Mouse (Mus musculus) urinary bladder, postnatal 36 days (tissue): ENCODE measurements around the gene Dcn.

Experiments used
- DNase-seq, 2 experiments: peaks; one replicate each; pipeline ENCODE4 v3.0.0; 2022; ENCODE audit warnings: low spot score in 2 of 2, mixed read lengths in 1 of 2

Gene Dcn

DNA sequence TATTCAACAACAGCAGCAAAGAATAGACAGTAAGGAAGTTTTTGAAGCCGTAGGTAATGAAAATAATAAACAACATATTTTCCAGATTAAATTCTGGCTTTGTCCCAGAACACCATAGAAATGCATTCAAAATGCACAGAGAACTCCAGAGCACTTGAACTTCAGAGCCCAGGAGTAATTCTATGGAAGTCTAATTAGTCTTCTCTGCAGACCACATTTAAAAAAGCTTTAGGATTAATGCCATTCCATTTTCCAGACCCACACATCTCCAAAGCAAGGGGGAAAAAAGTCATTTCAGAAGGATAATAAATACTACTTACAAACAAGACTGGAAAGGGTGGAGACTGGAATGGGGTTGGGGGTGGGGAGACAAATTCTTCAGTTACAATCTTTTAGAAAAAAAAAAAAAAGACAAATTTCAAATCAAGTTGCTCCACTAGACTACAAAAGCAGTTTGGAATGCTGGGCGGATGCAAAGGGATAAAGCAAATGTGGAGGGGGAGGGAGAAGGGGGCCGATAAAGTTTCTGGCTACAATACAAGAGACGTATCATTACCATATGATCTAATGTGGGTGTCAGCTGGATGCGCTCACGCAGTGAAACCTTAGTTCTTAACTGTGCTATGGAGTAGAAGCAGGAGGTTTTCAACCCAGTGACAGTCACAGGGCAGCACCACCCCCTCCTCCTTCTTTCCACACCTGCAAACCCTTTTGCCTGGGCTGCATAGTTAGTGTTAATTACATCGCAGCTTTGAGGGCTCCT lies at the start of gene Dcn:
Gene Dcn (plus strand): TSS at position 606 of the 763 bp plus-strand sequence.
- peak in 1 of 2 experiments; percentile 42 for DNase-seq

DNA sequence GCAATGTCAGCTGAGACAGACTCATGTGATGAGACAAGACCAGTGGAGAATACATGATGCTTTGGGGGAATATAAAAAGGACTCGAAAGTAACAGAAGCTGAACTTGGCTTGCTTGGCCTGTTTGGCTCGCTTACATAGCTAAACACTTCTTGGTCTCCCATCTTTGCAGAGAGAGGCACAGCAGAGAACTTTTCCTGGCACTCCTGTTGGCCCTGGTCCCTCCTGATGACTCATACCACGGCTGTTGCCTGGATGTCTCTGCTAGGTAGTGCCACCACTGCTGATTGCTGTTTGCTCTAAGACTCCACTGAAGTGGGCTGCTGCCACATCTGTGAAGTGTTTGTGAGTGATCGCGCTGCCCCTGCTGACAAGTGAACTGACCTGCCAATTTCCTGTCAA lies 42.7 kb upstream of the Dcn start:
- peak; percentile 5 to 14 for DNase-seq

DNA sequence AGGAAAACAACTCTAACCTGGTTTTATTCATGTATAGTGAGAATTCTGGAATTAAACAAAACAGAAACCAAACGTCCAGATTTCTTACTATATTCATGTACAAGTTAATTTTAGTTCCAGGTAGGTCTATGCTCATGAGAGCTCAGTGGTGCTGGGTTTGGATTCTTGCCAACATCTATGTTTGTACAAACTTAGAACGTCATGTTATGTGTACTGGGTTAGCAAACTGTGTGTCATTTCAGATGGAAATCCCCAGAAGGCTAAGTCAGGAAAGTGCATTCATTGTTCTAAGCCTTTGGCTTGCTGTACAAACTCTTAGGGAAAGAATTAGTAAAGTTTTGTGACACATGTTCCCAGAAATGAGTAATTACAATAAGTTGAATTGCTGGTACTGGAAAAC lies 37.1 kb upstream of the Dcn start:
- DNase-seq, result no peak

DNA sequence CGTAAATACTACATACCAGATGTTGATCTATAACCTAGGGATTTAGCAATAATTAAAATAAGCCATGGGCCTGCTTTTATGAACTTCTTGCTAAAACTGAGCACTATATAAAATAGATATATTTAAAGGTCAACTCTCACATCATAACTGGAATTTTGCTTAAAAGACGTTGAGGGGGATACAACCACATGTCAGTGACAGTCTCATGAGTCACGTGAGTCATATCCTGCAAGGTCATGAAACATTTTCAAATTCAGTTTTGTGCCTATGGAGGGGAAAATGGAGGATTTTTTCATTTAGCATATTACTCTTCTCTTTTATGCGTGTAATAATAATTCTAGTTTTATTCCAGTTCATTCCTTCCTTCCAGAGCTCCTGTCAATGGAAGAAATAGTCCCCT lies 32.9 kb upstream of the Dcn start:
- DNase-seq, result no peak

DNA sequence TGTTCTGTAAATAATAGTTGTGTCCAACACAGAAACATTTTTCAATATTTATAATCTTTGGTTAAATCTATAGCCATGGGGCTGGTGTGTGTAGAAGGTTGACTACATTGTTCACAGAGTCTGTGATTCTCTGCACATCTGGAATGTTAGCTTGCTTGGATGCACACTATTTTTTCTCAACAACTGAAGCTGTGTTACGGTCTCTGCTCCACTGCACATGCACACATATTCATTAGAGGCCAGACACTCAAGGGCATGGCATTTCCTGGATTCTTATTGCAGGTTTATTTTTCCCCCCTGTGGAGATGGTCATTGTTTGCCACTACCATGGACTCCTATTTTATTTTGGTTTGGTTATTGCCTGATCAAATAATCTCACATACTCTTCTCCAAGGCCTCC lies 26.5 kb upstream of the Dcn start:
- no peak for DNase-seq

DNA sequence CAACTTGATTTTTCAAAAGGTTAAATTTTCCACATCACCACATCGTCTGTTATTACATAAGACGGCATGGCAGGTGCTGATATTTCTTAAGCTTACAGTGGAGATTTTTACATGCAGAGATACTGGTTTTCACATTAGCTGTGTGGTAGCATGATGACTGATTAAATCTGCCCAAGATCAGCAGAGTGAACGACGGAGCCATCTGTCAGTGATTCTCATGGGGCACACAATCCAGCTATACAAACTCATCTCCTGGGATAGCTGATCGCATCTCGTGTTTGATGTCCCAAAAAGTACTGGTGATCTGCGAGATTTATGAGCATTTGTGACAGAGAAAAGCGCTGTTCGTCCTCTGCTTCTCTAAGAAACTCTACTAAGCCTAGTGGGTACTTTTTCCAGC lies 25.9 kb upstream of the Dcn start:
- DNase-seq, result no peak

DNA sequence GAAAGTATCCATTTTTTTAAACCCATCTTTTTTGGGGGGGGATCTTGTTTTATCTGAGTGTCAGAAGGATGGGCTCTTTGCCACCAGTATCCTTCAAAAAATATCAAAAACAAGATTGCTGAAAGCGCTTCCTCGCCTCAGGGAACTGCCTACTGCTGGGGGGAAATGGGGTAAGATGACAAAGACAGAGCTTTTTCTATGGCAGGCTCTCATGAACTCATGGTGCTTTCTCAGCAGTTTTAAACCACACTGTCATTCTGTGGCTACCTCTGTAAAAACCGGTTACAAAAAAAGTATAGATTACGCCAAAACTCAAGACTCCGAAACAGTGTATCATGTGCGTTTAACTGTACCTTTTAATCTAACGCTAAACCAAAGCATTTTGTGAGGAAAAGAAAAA lies 22.4 kb upstream of the Dcn start:
- DNase-seq, result no peak

DNA sequence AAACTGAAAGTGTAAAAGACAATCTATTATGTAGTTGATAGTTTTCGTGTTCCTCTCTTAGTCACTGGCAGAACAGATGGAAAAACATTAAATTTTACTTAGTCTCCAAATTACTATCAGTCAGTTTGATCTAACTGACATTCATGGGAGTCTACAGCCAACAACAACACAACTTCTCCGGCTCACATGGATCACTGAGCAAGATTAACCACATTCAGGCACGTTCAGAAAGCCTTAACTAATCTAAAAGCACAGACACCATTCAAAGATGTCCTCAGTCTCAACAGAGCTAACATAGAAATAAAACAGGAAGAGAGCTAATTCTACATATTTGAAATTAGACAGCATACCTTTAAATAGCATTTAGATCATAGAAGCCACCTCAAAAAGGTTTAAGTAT lies 12.6 kb upstream of the Dcn start:
- no peak for DNase-seq

DNA sequence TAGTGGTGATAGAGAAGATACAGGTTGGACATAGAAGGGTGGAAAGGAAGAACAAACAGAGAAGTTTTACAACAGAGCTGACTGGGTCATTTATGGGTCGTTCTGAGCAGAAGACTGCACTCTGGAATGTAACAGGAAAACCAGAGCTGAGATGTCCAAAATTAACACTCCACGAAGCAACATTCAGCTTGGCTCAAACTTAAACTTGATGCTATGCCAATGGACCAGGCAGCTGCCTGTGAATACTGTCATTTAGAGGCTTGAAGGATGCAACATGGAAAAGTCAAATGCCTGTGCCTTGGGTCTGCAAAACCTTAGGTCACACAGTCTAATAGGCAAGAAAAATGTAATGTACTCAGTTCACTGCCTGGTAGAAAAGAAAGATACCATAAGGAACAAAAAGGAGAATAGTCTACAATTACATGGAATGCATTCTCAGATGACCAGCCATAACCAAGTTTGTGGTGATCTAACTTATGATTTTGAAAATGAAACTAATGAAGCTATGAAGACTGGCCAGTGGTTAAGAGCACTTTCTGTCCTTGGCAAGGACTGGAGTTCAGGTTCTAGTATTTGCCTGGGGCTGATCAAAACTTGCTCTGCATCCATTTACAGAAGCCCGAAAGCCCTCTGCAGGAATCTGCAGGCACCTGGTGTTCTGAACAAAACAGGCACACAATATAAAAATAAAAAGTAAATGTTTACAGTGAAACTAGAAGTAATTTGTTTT lies 9.8 kb upstream of the Dcn start:
- DNase-seq, result no peak

DNA sequence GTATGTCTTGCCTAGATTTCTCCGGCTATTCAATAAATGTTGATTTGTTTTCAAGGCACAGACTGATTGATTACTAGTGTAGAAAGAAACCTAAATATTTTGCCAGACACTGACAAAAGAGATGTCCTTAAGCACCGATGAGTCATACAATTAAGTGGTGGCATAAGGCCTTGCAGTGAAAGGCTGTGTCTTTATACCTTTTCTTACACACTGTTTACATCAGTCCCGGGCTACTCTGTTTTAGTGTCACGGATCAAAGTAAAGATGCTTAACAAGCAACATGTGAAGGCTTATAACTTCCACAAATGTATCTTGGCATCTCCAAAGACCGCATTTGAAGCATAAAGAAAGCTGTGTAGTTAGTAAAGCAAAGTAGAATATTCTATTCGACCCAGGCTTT lies 3.9 kb upstream of the Dcn start:
- no peak for DNase-seq

DNA sequence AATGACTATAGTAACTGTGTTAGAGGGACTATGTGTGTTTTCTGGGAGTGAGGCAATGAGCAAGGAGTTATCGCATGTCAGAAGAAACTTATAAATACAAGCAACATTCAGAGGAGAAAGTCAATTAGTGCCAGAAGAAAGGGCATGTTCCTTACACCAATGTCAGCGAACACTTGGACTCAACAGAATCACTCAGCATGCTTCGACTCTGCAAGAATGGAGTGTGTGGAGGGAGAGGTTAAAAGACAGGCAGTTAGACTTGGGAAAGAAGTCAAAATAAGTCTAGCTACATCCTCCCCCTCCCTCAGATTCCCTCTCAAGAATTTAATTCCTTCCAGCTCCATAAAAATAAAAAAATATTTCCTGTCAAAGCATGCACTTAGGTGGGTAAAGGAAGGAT lies 1.1 kb upstream of the Dcn start:
- DNase-seq, result no peak

DNA sequence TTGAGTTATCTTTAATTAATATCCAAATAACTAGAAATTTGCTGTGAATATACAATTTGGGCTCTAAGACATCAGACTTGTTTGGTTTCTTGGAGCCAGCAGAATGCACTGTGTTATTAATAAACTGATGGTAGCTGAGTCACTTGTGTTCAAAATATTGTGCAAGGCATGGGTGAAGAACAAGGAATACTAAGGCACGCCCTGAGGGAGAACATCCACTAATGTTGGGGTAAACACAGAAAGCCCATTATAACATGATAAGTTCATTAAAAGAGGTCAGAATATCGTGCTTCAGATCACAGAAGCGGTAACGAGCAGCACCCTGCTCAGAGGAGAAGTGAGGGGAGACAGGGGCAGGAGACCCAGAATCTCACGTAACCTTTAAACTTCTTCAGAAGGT lies 2.7 kb downstream of the Dcn start:
- no peak for DNase-seq

DNA sequence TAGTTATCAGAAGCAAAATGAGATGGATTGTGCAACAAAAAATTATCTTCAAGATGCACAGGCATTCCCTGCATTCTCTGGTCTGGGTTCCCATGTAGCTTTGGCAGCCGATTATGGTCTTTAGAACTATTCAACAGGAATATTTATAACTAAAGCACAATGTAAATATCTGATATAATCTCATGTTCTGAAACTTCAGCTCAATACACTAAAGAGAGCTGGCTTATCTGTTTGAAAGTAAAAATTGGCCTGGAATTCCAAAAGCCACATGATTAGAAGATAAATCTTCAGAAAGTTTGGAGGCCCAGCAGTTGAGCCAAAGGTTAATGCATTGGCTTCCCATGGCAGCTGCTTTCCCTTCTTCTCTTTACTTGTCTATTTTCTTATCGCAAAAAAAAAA lies 4.6 kb downstream of the Dcn start:
- no peak for DNase-seq

DNA sequence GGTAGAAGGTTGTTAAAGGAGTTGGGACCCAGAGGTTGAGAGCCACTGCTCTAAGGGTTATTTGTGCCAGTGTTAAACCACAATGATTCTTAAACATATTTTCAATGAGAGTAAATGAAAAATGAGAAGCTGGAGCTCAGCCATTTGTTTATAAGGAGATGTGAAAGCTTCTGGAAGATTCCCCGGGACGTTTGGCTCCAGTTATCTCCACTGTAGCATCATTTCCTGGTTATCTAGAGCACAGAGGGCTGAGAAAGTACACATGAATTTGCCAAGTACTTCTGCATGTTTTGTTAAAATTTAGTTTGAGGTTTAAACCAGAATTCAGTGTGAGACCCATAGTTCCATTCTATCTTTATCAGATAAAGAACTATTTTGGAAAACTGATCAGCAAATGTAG lies 5.7 kb downstream of the Dcn start:
- no peak for DNase-seq

DNA sequence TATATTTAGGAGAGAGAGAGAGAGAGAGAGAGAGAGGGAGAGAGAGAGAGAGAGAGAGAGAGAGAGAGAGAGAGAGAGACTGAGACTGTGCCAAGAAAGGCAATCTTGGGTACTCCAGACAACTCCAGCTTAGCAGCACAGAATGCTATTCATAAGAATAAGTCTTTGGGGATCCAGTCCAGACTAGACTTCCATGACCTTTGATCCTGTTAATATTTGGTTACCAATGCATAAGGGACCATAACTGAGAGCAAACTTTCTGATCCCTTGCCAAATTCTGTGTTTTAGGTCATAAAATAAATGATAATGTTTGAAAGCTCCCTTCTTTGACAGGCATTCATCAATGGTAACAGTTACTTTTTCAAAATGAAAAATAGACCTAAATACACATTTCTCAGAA lies 6.7 kb downstream of the Dcn start:
- no peak for DNase-seq

DNA sequence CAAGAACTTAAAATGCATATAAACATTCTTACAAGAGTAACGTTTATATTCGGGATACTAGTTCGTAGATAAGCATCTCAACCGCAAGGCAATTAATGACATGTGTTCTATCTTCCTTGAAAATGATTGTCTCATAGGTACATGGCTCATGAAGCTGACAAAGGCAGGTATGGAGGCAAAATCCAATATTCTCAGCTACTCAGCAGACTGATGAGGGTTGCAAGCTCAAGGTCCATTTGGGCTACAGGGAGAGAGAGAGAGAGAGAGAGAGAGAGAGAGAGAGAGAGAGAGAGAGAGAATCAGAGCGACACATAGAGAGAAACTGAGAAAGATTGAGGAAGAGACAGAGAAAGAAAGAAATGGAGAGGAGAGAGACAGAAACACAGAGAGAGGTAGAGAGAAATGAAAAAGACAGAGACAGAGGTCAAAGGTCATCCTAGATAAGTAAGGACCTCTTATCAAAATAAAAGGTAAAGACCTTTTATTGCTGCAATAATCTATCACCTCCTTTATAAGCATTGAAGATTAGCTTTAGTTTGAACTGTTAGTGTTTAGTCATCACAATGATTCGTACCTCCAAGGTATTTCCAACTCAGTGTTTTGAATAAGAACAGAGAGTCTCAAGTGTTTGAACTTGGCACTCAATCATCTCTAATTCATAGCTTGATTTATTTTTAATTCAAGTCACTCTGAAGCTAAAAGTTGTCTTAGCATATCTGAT lies 8.0 kb downstream of the Dcn start:
- DNase-seq, result no peak

DNA sequence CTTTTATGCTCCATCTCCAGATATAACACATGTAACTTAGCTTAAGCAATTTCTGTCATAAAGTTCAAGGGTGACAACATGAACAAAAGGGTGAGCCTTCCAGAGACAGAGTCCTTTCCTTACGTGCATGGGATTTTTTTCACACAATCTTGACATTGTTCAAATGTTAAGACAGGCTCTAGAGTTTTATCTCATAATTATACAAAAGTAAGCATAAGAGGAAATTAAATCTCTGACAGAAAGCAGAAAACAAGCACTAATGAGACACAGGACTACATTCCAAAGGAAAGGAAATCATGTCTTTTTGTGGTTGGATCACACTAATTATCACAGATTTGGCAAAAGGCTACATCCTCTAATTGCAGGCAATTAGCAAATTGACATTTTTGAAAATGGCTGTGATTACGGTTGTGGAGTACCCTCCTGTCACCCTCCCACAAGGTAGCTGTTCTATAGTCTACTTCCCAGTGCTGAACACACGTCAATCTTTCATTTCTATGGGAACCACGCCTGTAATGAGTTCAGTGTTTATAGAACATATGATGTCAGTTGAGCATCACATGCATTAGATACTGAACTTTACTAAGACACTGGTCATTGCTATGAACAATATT lies 13.1 kb downstream of the Dcn start:
- no peak for DNase-seq

DNA sequence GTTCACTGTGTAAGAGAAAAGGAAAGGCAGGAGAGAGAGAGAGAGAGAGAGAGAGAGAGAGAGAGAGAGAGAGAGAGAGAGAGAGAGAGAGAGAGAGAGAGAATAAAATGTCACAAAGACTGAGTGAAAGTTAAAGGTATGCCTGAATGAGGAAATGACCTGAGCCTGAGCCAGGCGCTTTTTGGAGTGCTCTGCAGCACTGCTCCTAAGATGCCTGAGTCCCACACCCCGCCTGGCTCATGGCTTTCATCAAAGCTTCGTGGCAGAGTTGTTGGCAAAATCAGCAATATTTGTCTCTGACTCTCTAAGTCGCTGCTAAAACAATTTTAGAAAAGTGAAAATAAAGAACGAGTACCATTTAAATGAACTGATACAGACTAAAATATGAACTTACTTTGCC lies 18.2 kb downstream of the Dcn start:
- no peak for DNase-seq

DNA sequence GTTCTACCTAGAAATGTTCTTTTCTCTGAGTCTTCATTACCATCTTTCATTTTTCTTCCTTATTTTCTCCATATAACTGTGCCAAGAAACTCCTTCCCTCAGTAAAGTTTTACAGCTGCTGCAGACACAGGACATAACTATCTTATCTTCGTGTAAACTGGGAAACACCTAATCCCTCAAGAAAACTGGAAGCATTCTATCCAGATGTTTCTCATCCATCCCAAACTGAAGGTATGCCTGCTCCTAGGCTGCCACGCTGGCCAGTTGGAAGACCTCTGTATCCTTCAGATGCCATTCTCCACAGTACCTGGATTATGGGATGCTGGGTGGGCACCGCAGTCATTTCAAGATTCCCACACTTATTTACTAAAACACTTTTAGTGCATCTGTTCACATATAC lies 44.0 kb downstream of the Dcn start:
- no peak for DNase-seq

DNA sequence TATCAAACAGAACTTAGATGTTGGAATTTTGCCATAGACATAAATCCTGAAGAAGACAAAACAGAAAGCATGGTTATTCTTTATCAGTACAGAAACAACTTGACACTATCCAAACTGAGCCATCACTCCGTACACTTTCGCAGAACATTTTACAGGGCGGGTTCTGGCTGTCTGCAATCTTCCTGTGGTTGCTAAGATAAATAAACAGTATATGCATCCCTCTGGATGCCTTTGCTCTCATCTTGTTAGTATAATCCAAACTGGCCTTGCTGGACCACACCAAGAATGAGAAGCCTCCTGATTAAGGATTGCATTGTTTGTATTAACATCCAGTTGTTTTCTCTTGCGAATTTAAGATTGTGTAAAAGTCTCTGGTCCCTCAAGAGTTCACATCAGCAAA lies 56.3 kb downstream of the Dcn start:
- no peak for DNase-seq

DNA sequence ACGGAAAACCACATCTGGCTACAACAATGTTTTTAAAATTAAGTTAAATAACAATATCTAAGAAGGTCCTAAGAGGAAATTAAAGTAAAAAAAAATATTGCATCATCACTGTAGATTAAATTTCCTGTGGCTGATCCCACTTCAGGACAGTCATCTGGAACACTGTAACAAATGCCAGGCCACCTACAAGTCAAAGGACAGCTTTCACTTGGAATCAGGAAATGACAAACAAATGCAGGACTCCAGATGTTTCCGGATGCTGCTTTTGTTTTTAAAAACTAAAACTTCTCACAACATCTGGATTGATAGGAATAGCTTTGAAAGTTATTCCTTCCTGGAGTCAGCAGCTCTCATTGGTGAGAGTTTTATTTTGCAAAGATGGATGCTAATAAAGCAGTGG lies 57.5 kb downstream of the Dcn start:
- DNase-seq, result no peak

DNA sequence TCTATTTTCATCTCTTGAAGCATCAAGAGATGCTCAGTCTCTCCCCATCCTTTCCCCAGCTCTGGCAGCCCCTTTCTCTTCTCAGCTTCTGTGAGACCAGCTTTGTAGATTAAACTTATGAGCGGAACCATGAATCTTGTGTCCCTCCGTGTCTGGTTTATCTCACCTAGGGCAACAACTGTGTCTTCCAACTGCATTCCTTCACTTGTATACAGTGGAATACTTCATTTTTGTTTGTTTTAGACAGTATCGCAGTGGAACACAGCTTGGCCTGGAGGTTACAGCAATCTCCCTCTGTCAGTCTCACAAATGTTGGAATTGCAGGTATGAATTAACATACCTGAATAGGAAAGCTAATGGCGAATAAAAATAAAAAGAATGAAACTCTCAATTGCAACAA lies 58.8 kb downstream of the Dcn start:
- no peak for DNase-seq

DNA sequence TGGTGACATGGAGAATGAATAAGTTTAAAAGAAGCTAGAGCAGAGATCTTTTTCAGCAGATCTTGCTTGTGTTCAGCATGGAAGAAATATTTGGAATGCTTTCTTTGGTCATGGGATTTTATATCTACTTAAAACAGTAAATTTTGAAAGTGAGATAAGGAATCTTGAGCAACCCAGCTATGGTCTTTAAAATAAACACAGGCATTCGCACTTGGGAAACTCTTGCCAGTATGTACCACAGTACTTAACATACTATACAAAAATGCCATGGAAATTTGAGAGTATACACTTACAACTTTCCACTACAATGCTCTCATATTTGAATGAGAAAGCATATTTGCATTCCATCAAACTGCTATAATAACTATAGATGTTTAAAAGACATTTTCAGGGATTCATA lies 68.3 kb downstream of the Dcn start:
- no peak for DNase-seq
